Mouse (Mus musculus) T-cell, adult 2 months (primary cell): ENCODE data around the gene Nr1d1.

Source experiments
- DNase-seq: peaks from one replicate; pipeline ENCODE4 v3.0.0; 2022; ENCODE audit warnings: low spot score

The Nr1d1 gene

GRCm38 (mm10) chr11:98774582-98775347, at the start of gene Nr1d1:
TSS of gene Nr1d1 (minus strand) at chr11:98775333.
- DNase-seq = no peak

GRCm38 (mm10) chr11:98820968-98821367, 45.8 kb upstream of the Nr1d1 start:
- DNase-seq = no peak

- DNase-seq = no peak
Measured at GRCm38 (mm10) chr11:98816706-98817239, 41.6 kb upstream of the Nr1d1 start.

- no peak for DNase-seq
Measured at GRCm38 (mm10) chr11:98810686-98811085, 35.6 kb upstream of the Nr1d1 start.

- DNase-seq = peak; percentile 99
Measured at GRCm38 (mm10) chr11:98809457-98810290, 34.5 kb upstream of the Nr1d1 start.

- no peak for DNase-seq
Measured at GRCm38 (mm10) chr11:98808417-98808816, 33.3 kb upstream of the Nr1d1 start.

- no peak for DNase-seq
Measured at GRCm38 (mm10) chr11:98804605-98805004, 29.5 kb upstream of the Nr1d1 start, which contains the start of gene Casc3. TSS of gene Casc3 (plus strand) at chr11:98804905.

GRCm38 (mm10) chr11:98797909-98798308, 22.8 kb upstream of the Nr1d1 start:
- DNase-seq = no peak

GRCm38 (mm10) chr11:98797306-98797705, 22.2 kb upstream of the Nr1d1 start:
- no peak for DNase-seq

GRCm38 (mm10) chr11:98796515-98797216, 21.5 kb upstream of the Nr1d1 start:
- peak; percentile 61 for DNase-seq

- DNase-seq = no peak
Measured at GRCm38 (mm10) chr11:98795714-98796514, 20.8 kb upstream of the Nr1d1 start.

GRCm38 (mm10) chr11:98795015-98795713, 20.0 kb upstream of the Nr1d1 start, which contains the start of gene Msl1:
TSS of gene Msl1 (plus strand) at chr11:98795516.
- DNase-seq = peak; percentile 75

- peak; percentile 53 for DNase-seq
Measured at GRCm38 (mm10) chr11:98794469-98795014, 19.4 kb upstream of the Nr1d1 start.

- DNase-seq = no peak
Measured at GRCm38 (mm10) chr11:98792081-98792480, 16.9 kb upstream of the Nr1d1 start.

- DNase-seq = no peak
Measured at GRCm38 (mm10) chr11:98791448-98791847, 16.3 kb upstream of the Nr1d1 start.

- DNase-seq = no peak
Measured at GRCm38 (mm10) chr11:98790631-98791205, 15.6 kb upstream of the Nr1d1 start.

GRCm38 (mm10) chr11:98789824-98790223, 14.7 kb upstream of the Nr1d1 start:
- DNase-seq = no peak

GRCm38 (mm10) chr11:98789219-98789807, 14.2 kb upstream of the Nr1d1 start:
- no peak for DNase-seq

GRCm38 (mm10) chr11:98788550-98789218, 13.6 kb upstream of the Nr1d1 start:
- DNase-seq = peak; percentile 93
